Mouse (Mus musculus) bone marrow macrophage, adult 2 months (primary cell): ENCODE results near the gene 4931406P16Rik.

Source experiments
- CTCF ChIP-seq: IDR thresholded peaks from 2 replicates; pipeline ENCODE4 v1.5.1; 2012; ENCODE audit warnings: low read depth, mild to moderate bottlenecking, low read length, moderate library complexity
- POLR2A ChIP-seq: IDR thresholded peaks from 2 replicates; pipeline ENCODE4 v1.6.1; 2012; ENCODE audit warnings: mild to moderate bottlenecking, low read depth, low read length, borderline replicate concordance

GRCm38 (mm10) chr7:34238086-34238485 lies 75.3 kb downstream of the 4931406P16Rik start:
- no peak for TF ChIP-seq CTCF
- TF ChIP-seq POLR2A = no peak
